Mouse (Mus musculus): ENCODE data around the gene Fignl2.

Fignl2 gene

GRCm38 (mm10) chr15:101066920-101067696 lies 11.3 kb downstream of the Fignl2 start:
- no peak for DNase-seq

- DNase-seq: no peak
Measured at GRCm38 (mm10) chr15:101066364-101066847, 12.0 kb downstream of the Fignl2 start.

DNA sequence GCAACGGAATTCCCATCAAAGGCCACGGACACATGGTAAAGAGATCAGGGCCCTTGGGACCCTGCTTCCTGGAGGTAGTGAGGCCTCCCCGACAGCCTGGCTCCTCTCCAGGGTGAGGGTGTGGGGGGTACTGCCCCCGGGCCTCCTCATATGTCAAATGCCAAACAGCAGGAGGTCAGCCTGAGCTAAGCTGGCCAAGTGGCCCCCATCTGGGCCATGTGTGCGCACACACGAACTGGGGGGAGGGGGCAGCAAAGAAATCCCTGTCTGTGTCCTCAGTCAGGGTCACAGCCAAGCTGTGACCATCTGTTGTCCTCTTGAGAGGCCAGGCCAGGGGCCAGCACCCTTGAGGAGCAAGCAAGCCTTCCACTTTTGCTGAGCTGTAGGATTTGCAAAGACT lies 13.3 kb downstream of the Fignl2 start:
- DNase-seq: peak; percentile 35

DNA sequence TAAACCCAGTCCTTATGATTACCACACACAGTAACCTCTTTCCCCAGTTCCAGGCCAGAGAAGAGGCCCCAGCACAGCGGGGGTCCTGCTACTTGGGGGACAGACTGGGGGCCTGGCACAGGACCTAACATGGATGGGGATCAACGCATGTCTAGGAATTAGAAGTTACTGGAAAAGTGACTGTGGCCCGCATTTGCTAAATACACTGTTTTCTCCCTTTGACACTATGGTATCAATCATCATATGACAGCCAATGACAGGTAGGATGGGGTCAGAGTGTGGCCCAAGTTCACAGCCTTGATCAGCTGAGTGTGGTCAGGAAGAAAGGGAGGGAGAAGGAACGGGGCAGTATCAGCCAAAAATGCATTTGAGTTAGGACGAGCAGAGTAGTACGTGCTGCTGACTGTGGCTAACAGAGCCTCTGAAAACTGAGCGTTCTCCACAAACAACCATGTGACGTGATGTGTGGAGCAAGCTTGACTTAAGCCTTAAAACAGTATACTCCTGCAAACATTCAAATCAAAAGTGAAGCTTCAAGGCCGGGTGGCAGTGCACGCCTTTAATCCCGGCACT lies 18.0 kb downstream of the Fignl2 start:
- DNase-seq: no peak

- DNase-seq: no peak
Measured at GRCm38 (mm10) chr15:101059570-101060279, 18.6 kb downstream of the Fignl2 start.

DNA sequence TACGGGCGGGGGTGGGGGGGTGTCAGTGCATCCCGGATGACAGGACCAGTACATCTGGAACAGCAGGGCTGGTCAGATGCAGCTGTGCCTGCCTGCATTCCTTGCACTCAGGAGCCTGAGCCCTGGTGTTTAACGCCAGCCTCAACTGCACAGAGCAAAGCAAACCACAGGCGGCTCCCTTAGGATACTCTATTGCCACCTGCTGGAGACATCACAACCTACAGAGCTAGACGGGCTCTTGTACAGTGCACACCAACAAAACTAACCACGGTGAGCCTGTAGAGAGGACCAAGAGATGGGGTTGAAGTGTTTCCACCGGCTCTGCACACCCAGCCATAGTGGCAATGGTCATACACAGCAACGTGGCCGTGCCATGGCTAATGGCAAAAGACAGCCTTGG lies 22.1 kb downstream of the Fignl2 start:
- DNase-seq: peak; percentile 65

DNA sequence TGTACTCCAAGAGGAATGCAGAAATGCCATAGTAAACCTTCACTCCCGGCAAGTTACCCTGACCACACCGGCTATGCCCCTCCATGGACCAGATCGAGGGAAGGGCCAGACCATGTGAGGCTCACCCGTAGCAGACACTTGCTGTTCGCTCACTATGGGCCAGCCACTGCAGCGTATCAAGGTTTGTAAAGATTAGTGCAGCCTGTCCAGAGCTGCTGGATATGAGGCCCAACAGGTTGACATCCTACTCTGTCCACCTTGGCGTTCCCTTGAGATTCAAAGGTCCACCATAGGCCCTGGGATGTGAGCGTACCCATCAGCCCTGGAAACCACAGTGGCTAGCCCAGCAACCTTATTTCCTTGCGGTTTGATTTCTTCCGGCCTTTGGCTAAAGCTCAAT lies 23.8 kb downstream of the Fignl2 start:
- DNase-seq: no peak

DNA sequence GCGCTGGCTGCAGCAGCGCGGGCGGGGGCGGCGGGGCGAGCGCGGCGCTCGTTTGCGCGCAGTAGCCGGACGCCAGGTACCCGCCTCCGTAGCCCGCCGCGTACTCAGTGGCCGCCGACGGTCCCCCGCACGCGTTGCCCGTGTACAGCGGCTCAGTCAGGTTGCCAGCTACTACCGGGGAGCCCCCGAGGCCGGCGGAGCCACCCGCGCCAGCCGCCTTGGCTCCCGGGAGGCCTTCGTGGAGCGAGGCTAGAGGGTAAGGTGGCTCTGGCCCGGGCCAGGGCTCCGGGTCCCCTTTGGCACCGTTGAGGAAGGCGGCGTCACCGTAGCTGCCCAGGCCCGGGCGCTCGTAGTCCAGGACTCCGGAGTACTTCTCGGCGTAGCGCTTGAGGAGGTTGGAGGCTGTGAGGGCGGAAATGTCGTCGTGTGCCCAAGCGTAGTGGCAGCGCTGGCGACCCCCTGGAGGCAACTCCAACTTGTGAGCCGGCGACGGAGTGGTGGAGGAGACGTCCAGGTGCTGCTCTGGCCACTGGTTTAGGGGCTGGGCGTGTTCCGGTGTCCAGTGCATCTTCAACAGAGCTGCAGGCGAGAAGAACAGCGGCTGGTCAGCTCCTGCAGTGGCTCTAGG lies 24.4 kb downstream of the Fignl2 start:
- no peak for DNase-seq

DNA sequence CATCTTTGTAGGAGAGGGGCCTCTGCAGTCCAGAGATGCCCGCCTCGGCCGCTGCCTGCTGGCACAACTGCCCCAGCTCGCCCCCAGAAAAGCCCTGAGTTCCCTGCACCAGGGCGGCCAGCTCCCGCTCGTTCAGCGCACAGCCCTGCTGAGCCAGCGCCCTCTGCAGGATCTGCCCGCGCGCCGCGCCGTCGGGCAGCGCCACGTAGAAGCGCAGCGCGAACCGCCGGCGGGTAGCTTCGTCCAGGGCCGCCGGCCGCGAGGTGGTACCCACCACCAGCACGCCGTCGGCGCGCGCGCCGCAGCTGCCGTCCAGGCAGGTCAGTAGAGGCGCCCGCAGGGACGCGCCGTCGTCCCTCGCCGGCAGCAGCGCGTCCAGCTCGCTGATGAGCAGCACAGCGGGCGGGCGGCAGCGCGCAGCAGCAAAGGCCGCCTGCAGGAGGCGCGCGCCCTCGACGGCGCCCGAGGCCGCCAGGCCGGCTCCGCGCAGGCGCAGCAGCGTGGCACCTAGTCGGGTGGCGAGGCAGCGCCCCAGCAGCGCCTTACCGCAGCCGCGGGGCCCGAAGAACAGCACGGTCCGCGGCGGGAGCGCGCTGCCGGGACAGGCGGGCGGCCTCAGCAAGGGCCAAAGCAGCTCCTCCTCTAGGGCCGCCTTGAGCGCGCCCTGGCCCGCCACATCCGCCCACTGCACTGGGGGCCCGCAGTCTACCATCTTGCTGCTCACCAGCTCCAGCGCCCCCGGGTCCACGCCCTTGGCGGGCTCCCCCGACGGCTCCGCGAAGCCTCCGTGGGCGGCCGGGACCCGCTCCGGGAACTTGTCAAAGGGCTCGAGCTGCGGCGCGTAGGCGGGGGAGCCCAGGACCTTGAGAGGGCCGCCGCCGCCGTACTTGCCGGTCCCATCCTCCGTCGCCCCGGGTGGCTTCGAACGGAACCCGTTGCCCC lies 25.5 kb downstream of the Fignl2 start:
- DNase-seq: peak; percentile 37

DNA sequence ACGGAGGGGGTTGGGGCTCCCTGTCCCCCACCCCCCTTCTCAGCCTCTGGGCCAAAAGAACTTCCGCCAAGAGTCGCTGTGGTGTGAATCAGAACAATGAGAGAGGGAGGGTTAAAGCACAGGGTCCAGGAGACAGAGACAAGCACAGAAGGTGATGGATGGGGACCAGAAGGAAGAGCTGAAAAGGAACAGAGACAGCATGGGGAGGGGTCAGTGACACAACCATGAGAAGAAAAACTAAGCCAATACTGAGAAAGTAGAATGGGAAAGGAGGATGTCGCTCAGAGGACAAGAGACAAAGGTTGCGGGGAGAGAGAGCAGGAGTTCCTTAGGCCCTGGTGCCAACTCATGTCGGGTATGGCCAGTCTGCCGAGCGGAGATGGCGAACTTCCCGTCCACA lies 26.5 kb downstream of the Fignl2 start:
- no peak for DNase-seq

GRCm38 (mm10) chr15:101048338-101048896 lies 29.9 kb downstream of the Fignl2 start:
- DNase-seq: no peak

DNA sequence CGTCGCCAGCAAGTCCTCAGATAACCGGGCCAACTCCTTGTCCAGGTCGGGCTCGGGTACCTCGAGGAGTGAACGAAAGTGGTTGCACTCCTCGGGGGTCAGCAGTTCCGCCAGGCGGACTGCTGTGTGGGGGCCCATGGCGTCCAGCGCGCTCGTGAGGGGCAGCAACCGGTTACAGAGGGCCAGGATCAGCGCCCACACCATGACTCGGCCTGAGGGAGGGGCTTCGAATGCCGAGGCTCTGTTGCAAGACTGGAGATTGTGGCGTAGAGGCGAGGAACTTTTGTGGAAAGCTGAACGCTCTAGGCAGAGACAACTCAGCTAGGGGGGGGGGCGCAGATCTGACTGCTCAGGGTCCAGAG lies 31.2 kb downstream of the Fignl2 start, which contains the start of gene Gm47841:
Gene Gm47841 (minus strand): TSS at position 204 of the 362 bp plus-strand sequence.
- DNase-seq: peak; percentile 31

DNA sequence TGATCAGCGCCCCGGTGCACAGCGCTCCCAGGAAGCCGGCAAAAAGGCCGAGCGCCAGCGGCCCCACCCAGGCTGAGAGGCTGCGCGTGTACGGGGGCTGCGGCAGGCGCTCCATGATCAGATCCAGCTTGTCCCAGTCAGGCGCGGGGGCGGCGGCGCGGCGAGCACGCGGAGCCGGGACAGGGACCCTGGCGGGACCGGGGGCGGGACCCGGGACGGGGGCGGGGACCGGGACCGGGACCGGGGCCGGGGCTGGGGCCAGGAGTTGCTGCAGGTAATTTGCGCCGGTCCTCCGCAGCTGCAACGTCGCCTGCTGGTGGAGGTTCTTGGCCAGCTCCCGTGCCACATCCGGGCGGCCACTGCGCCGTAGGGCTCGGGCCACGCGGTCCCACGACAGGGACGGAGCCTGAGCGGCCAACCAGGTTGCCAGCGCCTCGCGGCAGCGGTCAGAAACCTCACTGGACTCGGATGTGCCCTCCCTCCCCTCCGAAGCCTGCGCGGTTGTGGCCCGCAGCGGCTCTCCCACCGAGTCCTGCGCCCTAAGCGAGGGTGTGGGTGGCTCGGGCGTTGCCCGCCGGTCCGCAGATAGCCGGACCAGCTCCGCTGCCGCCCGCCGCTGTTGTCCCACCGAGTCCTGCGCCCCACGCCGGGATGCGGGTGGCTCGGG lies 31.7 kb downstream of the Fignl2 start:
- DNase-seq: peak; percentile 62

GRCm38 (mm10) chr15:101046039-101046526 lies 32.3 kb downstream of the Fignl2 start:
- no peak for DNase-seq

DNA sequence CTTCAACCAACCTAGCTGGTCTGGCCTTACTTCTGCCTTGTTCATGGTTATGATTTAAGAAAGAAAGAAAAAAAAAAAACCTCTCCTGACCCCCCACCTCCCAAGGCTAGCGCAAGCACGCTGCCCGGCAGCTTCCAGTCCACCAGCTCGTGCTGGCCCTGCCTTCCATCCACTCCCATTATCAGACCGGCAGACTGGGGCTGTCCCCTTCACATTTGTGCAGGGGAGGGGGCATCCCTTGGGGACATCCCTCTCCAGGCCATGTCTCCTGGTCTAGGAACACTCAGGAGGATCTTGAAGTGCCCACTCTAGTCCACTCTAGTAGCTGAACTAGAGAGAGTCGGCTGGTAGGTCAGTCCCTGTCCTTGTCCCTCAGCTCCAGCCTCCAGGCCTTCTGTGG lies 33.8 kb downstream of the Fignl2 start:
- DNase-seq: no peak

- peak; percentile 72 for DNase-seq
Measured at GRCm38 (mm10) chr15:101042613-101043012, 35.8 kb downstream of the Fignl2 start.

DNA sequence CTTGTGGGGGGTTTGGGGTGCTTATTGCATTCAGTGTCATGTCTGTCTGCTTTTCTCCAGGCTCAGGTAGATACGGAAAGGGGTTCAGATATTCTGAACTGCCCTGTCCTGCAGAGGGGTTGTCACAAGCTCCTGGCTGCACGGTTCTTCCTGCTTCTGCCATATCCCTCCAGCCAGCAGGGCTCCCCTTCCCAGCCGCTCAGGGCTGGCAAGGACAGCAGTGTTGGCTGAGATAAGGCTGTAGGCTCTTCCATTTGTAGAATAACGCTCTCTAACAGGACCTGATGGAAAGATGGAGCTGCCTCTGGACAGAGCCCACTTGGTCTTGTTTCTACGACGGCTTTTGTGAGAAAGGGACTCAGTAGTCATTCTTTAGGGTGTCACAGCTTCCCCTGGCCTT lies 36.4 kb downstream of the Fignl2 start:
- no peak for DNase-seq

GRCm38 (mm10) chr15:101039651-101040050 lies 38.7 kb downstream of the Fignl2 start:
- no peak for DNase-seq

DNA sequence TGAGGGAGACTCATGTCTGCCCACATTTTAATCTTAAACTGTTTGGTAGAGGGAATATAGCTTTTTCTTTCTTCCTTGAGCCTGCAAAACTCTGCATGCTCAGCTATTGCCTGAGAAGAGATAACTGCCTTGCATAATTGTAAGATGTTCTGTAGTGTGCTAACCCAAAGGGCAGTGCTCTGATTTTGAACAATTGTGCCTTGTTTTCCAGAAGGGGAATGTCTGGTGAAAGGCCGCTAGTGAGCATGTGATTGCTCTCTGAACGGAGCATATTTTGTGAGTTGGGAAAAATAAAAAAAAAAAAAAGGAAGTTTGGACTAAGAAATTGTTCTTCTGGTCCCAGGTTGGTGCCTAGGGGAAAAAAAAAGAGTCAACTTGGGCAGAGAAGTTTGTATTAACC lies 49.4 kb downstream of the Fignl2 start:
- DNase-seq: no peak

DNA sequence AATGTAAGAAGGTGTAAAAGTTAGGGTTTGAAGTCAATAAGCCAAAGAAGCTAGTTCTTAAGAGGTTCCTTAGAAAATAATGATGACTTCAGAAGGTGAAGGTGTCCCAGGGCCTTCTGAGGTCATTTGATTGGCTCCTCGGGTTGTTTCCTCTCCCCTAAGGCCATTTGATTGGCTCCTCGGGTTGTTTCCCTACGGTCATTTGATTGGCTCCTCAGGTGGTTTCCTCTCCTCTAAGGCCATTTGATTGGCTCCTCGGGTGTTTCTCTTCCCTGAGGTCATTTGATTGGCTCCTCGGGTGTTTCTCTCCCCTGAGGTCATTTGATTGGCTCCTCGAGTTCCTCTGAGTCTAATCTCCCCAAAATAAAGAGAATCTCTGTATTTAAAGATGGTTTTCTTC lies 67.0 kb downstream of the Fignl2 start:
- DNase-seq: no peak

GRCm38 (mm10) chr15:101008386-101009010 lies 69.9 kb downstream of the Fignl2 start:
- no peak for DNase-seq
